Mouse (Mus musculus) megakaryocyte, embryonic 14.5 days (primary cell): Measurements from ENCODE around the gene Oxnad1.

Source experiments
- FLI1 ChIP-seq: IDR thresholded peaks from 2 replicates; pipeline ENCODE4 v1.6.1; 2012; ENCODE audit warnings: low read length, inconsistent platforms, mixed read lengths
- GATA1 ChIP-seq: IDR thresholded peaks from 3 replicates; pipeline ENCODE4 v1.6.1; 2012; ENCODE audit warnings: mixed read lengths, low read length, inconsistent platforms, borderline replicate concordance

DNA sequence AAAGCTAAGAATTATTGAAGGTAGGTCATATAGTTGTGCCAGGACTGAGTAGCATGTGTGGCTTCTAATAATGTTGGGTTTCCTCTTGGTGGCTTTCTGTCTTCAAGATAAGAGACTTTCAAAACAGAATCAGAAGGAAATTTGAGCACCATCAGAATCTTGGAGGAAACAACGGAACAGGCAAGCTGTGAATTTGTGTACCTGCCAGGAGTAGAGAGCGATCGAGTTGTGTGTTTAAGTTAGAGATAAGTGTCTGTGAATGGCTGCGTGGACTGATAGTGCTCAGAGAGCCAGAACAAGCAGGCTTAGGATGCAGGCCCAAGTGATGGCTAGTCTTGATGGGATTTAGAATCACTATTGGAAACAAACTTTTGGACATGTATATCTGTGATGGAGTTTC is 46.7 kb downstream of the Oxnad1 start:
- no peak for TF ChIP-seq GATA1
- TF ChIP-seq FLI1 = no peak
